Mouse (Mus musculus) cerebellum, postnatal 10 days (tissue): Measurements from ENCODE around the gene Scaf11.

Experiments used
- DNase-seq, 2 experiments: peaks; one replicate each; pipeline ENCODE4 v3.0.0; 2021; ENCODE audit warnings: mixed read lengths in 2 of 2

Gene Scaf11

DNA sequence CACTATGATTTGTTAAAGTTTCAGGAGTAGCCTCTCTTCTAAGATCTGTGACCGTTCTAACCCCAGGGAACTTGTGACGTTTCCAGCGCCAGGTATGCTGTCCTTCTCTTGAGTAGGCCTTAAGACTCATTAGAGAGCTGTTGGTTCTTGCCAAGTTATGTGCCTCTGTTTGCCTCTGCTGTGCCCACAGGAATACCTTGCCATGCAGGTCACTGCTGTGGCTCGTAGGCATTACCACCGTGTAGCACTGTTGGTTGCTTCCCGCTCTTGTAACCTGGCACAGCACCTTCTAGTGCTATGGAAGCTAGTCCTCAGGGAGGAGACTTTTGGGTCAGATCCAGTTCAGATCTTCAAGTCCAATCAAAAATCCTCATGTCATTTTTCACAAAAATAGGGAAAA lies 65.6 kb downstream of the Scaf11 start:
- DNase-seq = no peak

DNA sequence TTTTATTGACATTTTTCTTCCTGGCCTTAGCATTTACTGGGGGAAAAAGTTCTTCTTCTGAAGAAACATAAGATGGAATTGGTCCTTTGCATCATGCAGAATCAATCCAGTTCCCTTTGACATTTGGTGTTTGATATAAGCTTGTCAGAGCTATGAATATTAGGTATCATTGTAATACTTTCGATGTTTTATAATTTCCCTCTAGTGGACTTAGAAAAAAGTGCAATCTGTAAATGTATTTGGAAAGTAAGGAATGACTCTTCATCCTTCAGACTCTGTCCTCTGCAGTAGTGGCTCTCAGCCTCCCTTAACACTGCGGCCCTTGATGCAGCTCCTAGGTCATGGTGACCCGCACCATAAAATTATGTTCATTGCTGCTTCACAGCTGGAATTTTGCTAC lies 67.8 kb downstream of the Scaf11 start:
- DNase-seq = no peak

DNA sequence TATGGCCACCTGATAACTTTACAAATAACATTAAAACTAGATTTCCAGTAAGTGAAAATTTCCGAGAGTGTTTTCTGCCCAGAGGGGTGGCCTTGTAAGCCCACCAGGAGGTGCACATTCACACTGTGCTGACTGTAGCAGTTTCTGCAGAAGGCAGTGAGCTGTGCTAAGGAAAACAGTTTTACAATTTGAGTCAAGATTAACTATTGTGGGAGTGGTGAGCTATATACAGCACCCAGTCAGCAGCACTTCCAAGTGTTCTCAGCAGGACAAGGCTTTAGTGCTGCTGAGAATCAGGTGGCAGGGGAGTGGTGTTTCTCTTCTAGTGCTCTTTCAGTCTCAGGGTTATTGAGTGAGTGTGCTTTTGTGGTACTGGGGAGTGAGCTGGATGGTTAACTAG lies 72.1 kb downstream of the Scaf11 start:
- no peak for DNase-seq

DNA sequence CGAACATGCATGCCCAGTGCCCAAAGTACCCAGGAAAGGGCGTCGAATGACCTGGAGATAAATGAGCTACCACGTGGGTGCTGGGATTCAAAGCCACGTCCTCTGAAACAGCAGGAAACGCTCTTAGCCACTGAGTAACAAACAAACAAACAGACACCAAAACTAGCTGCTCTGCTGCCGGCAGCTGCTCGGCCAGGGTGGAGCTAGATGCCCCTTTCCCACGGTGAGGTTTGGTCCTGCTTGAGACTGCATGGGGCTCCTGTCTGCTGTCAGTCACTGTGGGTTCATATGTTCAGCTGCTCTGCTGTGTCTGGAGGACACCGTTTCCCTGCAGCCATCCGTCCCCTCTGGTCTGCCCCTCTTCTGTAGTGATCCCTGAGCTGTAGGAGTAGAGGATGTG lies 78.4 kb downstream of the Scaf11 start:
- DNase-seq = no peak

DNA sequence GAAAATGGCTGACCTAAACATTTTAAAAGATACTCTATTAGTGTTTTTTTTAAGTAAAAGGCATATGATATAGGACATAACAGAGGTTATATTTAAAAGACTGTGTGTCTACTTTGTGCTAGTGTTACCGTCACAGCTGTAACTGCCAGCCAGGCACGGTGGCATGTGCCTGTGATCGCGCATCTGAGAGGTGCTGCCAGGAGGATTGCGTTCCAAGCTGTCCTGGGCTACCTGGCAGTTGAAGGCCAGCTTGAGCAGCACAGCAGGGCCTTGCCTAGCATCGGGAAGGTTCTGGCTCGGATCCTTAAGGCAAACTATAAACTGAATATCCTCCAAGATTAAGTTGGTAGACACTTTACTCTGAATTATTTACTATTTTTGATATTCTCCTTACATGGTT lies 82.9 kb downstream of the Scaf11 start:
- peak; percentile 76 to 81 for DNase-seq

DNA sequence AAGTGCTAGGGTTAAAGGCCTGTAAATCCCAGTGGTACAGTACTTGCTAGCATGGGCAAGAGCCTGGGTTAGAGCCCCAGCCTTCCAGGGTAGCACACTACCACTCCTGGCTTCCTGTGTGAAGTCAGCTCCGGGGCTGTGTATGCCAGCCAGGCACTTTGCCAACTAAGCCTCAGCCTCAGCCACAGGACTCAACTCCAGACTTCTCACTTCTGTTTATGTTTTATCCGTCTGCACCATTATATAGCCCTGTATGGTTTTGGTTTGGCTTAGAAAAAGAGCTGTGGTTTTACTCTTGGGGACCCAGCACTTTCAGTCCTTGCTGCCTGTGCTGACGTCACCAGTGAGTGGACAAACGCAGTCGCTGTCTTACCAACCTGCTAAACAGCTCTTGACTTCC lies 83.4 kb downstream of the Scaf11 start:
- peak; percentile 63 to 68 for DNase-seq

DNA sequence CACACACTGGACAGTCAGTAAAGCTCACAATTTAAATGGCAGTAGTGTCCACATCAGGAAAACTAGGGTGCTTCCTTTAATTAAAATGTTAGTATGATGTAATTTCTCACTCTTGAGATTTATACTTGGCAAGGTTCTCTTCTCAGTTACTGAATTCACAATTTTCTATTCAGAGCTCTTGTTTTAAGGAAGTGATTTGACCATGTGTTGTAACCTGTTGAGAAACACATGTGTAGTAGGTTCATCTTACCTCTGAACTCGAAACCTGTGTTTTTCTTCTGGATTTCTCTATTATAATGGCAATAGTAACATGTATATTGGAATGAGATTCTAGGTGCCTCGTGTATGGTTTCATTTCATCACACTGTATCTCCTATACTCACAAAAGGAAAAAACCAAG lies 84.4 kb downstream of the Scaf11 start:
- no peak for DNase-seq

DNA sequence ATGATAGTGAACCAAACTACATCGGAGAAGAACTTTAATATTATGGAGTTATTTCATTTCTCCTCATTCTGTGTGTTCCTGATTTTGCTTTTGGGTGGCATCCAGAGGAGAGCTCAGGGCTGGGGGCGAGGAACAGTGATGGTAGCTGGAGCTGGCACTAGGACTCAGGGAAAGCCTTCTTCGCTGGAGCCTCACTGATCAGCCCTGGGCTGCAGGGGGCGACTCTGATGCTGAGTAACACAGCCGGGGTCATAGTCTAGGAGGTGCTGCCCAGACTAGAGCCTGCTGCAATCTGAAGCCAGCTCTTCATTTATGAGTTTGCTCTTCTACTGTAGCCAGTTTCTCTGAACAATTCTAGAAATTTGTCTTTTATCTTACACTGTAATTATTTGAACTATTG lies 87.5 kb downstream of the Scaf11 start:
- peak in 1 of 2 experiments; percentile 29 for DNase-seq

DNA sequence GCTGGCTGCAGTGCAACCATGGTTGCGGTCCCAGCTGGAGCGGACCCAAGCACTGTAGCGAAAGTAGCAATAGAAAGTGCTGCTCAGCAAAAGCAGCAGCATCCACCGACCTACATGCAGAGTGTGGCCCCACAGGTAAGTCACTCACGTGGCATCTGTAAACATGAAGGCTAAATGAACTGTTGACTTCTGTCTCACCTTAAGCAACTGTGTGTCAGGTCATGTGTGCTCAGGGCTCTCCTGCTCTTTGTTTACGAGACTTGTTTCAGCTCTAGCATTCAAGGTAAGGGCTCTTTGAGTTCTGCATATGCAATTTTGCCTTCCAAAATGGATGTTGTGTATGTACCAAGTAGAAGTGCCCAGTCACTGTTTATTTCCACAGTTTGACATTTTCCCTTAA lies 88.0 kb downstream of the Scaf11 start:
- no peak for DNase-seq

DNA sequence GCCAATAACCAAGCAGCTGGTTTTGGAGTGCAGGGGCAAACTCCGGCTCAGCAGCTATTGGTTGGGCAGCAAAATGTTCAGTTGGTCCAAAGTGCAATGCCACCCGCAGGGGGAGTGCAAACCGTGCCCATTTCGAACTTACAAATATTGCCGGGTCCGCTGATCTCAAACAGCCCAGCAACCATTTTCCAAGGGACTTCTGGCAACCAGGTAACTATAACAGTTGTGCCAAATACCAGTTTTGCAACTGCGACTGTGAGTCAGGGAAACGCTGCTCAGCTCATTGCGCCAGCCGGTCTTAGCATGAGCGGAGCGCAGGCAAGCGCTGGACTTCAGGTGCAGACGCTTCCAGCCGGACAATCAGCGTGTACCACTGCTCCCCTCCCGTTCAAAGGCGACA lies 89.3 kb downstream of the Scaf11 start:
- no peak for DNase-seq

DNA sequence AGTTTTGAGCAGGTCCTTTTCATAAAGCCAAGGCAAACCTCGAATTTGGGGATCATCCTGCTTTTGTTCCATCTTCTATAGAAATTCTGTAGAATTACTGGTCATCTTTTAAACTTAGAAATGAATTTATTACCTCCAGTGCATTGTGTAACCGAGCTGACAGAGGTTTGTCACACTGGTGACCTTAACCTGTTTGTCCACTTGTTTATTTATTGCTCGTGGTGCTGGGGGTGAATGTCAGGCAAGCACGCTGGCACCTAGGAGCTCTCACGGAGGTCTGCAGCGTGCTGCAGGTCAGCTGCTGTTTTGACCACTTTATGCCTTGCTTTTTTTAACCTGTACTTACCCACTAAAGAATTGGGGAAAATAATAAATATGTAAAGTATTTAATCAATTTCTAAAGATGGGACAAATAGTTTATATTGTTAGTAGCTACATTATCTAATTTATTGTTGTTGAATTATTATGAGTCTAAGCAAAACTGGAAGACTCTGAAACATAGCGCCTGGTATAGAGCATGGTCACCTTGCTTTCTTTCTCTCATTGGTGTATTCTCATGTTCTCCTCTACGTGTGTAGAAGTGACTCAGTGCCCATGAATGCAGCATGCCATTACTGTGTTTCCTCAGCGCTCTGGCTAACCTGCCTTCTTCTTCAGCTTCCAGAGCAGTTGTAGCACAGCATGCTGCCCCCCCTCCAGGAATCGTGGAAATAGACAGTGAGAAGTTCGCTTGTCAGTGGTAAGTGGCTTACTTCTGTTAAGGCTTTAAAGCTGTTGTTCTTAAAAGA lies 94.3 kb downstream of the Scaf11 start:
- peak in 1 of 2 experiments; percentile 16 for DNase-seq

DNA sequence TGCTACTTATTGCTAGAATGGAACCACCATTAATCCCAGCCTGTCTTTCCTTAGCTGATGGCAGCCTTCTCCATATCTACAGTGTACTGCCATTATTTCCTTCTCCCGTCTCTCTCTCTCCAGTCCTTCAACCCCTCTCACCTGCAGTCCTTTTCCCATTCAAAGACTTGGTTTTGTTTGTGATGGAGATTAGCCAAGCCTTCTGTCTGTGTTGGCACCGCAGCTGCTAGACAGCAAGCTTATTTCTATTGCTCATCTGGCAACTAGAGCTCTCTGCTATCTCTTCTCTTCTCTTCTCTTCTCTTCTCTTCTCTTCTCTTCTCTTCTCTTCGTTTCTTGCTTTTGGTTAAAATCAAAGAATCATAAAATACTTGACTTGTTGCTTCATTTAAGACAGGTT lies 95.3 kb downstream of the Scaf11 start:
- peak; percentile 46 to 53 for DNase-seq
